Mouse (Mus musculus) forebrain, embryonic 14.5 days (tissue): ENCODE measurements around the gene Dbndd2. TPM values are rescaled to one million over a fixed set of nuclear protein-coding genes. Genes with fewer than 3 reads are reported as not detected.
A peak's percentile ranks its signal among the peaks of the same experiment; 100 is the strongest.

ENCODE experiments used
- ATAC-seq: fragments of 200-750 bp; cut with Nextera tagmentation; 2 replicates; pipeline ENCODE4 v1.8.0; 2017; ENCODE audit warnings: mild to moderate bottlenecking, moderate library complexity
- DNase-seq: peaks from one replicate; pipeline ENCODE4 v3.0.0-alpha.2; 2015; ENCODE audit warnings: low spot score
- H3K27ac ChIP-seq: fragments of 300-500 bp; sonication (generic); 2 replicates; pipeline ENCODE4 v1.5.1; 2014; ENCODE audit warnings: low read depth, mild to moderate bottlenecking, control low read depth, low read length, moderate library complexity
- H3K27me3 ChIP-seq: fragments of 300-500 bp; sonication (generic); replicated peaks from 2 replicates; pipeline ENCODE4 v1.6.1; 2014; ENCODE audit warnings: low read length, control low read depth, mixed read lengths; ENCODE audit not compliant: control insufficient read depth, insufficient read depth
- H3K36me3 ChIP-seq: fragments of 300-500 bp; sonication (generic); 2 replicates; pipeline ENCODE4 v1.6.1; 2014; ENCODE audit warnings: low read length, control low read depth; ENCODE audit not compliant: control insufficient read depth, insufficient read depth
- H3K4me1 ChIP-seq: fragments of 300-500 bp; sonication (generic); 2 replicates; pipeline ENCODE4 v1.6.1; 2014; ENCODE audit warnings: antibody characterized with exemption, low read length, control low read depth; ENCODE audit not compliant: control insufficient read depth, insufficient read depth
- H3K4me2 ChIP-seq: fragments of 300-500 bp; sonication (generic); 2 replicates; pipeline ENCODE4 v1.6.1; 2014; ENCODE audit warnings: mild to moderate bottlenecking, control low read depth, low read length
- H3K4me3 ChIP-seq: fragments of 300-500 bp; sonication (generic); 2 replicates; pipeline ENCODE4 v1.5.1; 2014; ENCODE audit warnings: low read depth, low read length, control low read depth
- H3K9ac ChIP-seq: fragments of 300-500 bp; sonication (generic); 2 replicates; pipeline ENCODE4 v1.6.1; 2014; ENCODE audit warnings: mild to moderate bottlenecking, low read length, control low read depth, moderate library complexity
- H3K9me3 ChIP-seq: fragments of 300-500 bp; sonication (generic); replicated peaks from 2 replicates; pipeline ENCODE4 v1.6.1; 2016; ENCODE audit warnings: low read length, control low read depth, mixed read lengths; ENCODE audit not compliant: control insufficient read depth
- WGBS: fragments of 180-500 bp; shearing (Covaris S2); extraction: QIAGEN DNeasy Blood & Tissue Kit; methylation state at CpG from one replicate; pipeline ENCODE4 v1.1.7; 2014; 5-methylcytosine and 5-hydroxymethylcytosine counted together
- polyA plus RNA-seq: library from polyadenylated mRNA; unstranded; fragments of >200 nt; fragmentation: Nextera tagmentation; extraction: Ambion mirVana; gene quantifications from 2 replicates; pipeline ENCODE4 v1.2.1, GENCODE M21; 2014

Dbndd2 gene
- polyA plus RNA-seq, 1 experiment from 2014 or later: 3.5 TPM

DNA sequence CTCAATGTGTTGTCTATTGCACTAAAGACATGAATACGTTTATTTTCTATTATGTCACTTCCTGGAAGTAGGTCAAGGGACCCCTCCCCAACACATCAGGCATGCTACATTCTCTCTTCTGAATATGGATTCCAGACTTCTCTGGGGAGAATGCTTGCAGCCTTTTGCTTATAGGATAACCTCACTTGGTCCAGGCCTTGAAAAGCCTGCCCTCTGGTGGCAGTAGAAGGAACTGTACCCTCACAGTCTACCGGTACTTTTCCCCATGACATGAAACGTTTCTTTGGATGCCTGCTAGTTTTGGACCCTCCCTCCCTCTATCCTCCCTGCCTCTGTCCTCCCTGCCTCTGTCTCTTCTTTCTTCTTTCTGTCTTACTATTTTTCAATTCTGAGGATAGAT lies 45.3 kb downstream of the Dbndd2 start:
- H3K4me2 ChIP-seq: no peak overlapping the region
- H3K9me3 ChIP-seq: 0 out of 2 replicates have a peak, but pooled peaks cover 2% of the 10 kb centered on the region
- no peak overlapping the region for H3K9ac ChIP-seq
- no peaks in the 10 kb centered on the region for H3K27me3 ChIP-seq
- no peak overlapping the region for H3K4me3 ChIP-seq
- H3K27ac ChIP-seq: no peak overlapping the region
- 7% methylated on average over 3 of the region's 3 CpGs for WGBS
- no peaks in the 10 kb centered on the region for H3K36me3 ChIP-seq
- ATAC-seq (no peak), DNase-seq (peak; percentile 80)
- no peaks in the 10 kb centered on the region for H3K4me1 ChIP-seq

DNA sequence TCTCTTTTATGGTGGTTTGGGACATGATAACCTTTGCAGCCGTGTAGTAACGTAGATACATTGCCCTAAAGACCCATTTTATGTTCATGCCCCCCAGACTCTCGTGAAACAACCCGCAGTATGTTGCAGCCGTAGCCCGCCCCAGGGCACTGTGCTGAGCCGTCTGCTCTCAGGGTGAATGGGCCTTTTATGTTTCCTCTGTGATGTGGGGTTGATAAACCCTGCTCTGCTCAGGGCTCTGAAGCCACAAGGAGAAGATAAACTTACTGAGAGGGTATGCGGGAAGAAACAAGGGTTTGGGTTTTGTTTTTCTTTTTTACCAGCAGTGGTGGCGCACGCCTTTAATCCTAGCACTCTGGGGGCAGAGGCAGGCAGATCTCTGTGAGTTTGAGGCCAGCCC lies 48.4 kb downstream of the Dbndd2 start:
- 75% methylated on average over 10 of the region's 10 CpGs for WGBS
- DNase-seq (no peak), ATAC-seq (no peak)
- Histone ChIP-seq H3K36me3 (no peaks in the 10 kb centered on the region), H3K27me3 (no peaks in the 10 kb centered on the region), H3K4me3 (no peak overlapping the region), H3K4me2 (no peak overlapping the region), H3K9ac (no peak overlapping the region), H3K27ac (no peak overlapping the region), H3K9me3 (no peaks in the 10 kb centered on the region), H3K4me1 (no peaks in the 10 kb centered on the region)

- no peaks in the 10 kb centered on the region for H3K27me3 ChIP-seq
- H3K4me1 ChIP-seq: no peaks in the 10 kb centered on the region
- H3K9ac ChIP-seq: no peak overlapping the region
- 80% methylated on average over 4 of the region's 4 CpGs for WGBS
- ATAC-seq (no peak), DNase-seq (no peak)
- H3K4me3 ChIP-seq: no peak overlapping the region
- H3K4me2 ChIP-seq: no peak overlapping the region
- H3K9me3 ChIP-seq: no peaks in the 10 kb centered on the region
- no peaks in the 10 kb centered on the region for H3K36me3 ChIP-seq
- no peak overlapping the region for H3K27ac ChIP-seq
Measured at GRCm38 (mm10) chr2:164537003-164537402, 51.1 kb downstream of the Dbndd2 start.

DNA sequence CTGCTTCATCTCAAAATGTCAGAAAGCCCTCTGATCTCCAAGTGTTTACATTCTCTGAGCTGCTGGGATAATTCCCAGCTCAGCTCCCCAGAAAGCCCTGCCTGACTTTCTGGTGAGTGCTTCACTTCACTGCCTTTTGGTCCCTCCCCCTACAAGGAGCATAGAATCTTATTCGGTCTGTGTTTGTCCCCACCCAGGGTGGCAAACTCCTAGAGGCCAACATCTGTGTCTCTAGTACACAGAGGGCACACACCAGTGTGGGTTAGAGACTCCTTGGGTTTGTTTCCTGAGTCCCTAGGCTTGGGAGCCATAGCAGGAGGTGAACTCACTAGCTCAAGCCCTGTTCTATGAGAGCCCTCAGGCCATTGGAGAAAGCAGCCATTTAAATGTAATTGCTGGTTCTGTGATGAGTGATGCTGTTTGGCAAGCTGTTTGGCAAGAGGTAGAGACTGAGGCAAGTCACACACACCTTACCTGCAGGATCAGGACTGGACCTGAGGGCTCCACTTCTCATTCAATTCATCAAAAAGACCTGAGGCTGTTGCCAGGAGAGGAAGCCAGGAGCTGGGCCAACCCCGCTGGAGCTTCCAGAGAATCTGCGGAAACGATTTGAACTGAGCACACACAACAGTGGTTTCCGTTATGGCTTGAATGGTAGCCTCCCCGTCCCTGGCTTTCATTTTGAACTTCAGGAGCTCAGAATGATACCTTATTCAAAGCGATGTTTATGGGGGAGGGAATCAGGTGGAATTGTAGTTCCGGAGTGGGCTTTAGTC lies 54.9 kb downstream of the Dbndd2 start:
- 35% methylated on average over 8 of the region's 8 CpGs for whole genome bisulfite sequencing
- no peak for DNase-seq
- Histone ChIP-seq H3K4me1 (no peaks in the 10 kb centered on the region), H3K36me3 (no peaks in the 10 kb centered on the region), H3K9me3 (no peaks in the 10 kb centered on the region), H3K4me3 (no peak overlapping the region), H3K27ac (no peak overlapping the region), H3K9ac (no peak overlapping the region), H3K27me3 (no peaks in the 10 kb centered on the region), H3K4me2 (no peak overlapping the region)
- no peak for ATAC-seq

DNA sequence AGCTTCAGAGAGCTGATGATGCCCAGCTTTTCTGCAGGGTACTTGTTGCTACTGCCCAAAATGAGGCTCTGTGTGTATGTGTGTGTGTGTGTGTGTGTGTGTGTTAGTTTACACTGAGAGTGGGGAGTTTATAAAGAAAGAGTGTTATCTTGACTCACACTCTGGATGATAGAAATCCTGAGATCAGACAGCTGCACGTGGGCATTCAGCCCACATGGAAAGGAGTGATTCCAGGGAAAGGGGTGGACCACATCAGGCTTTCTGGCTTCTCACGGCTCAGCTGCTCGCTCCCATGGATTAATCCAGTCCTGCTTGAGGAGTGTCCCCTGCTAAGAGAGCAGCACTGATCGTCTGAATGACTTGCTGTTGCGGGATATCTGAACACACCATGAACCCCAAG lies 56.2 kb downstream of the Dbndd2 start:
- Histone ChIP-seq H3K27ac (no peak overlapping the region), H3K27me3 (no peaks in the 10 kb centered on the region), H3K9me3 (no peaks in the 10 kb centered on the region), H3K4me2 (no peak overlapping the region), H3K4me3 (no peak overlapping the region), H3K9ac (no peak overlapping the region), H3K36me3 (no peaks in the 10 kb centered on the region), H3K4me1 (no peaks in the 10 kb centered on the region)
- DNase-seq: no peak
- WGBS: 67% methylated on average over 5 of the region's 5 CpGs
- ATAC-seq: no peak

DNA sequence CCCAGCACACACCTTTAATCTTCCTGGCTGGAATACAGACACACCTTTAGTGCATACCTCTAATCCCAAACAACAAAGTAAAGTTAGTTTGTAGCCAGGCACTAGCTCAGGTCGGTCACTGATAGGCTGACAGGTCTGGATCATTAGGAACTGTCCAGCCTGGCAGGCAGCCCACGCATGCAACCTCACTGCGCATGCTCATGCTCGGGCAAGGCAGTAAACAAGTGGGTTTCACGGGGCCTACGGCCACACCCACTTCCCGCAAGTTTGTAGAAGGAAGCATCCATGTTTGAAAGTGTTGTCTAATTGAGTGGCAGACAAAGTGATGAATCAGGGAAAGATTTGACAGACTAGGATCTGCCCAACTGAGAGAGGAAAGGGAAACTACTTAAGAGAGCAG lies 56.7 kb downstream of the Dbndd2 start:
- no peak overlapping the region for H3K27ac ChIP-seq
- H3K4me2 ChIP-seq: no peak overlapping the region
- H3K9ac ChIP-seq: no peak overlapping the region
- no peaks in the 10 kb centered on the region for H3K9me3 ChIP-seq
- no peak overlapping the region for H3K4me3 ChIP-seq
- ATAC-seq: no peak
- no peaks in the 10 kb centered on the region for H3K4me1 ChIP-seq
- WGBS: 84% methylated on average over 7 of the region's 7 CpGs
- no peaks in the 10 kb centered on the region for H3K36me3 ChIP-seq
- H3K27me3 ChIP-seq: no peaks in the 10 kb centered on the region
- DNase-seq: no peak

Other genes with a start within 250 kb of the Dbndd2 start
- gene Svs2, start 247.6 kb upstream of the Dbndd2 start, polyA plus RNA-seq: not detected in 2 replicates
- gene Svs3b, start 229.5 kb upstream of the Dbndd2 start, polyA plus RNA-seq: not detected in 2 replicates
- gene Svs4, start 207.6 kb upstream of the Dbndd2 start, polyA plus RNA-seq: not detected in 2 replicates
- not detected in 2 replicates for gene Svs3a, start 196.8 kb upstream of the Dbndd2 start, polyA plus RNA-seq
- gene Svs6, start 169.4 kb upstream of the Dbndd2 start, polyA plus RNA-seq: not detected in 2 replicates
- not detected in 2 replicates for gene Svs5, start 153.4 kb upstream of the Dbndd2 start, polyA plus RNA-seq
- not detected in 2 replicates for gene Slpi, start 97.0 kb upstream of the Dbndd2 start, polyA plus RNA-seq
- gene Rbpjl, start 83.0 kb upstream of the Dbndd2 start, polyA plus RNA-seq: 0.06 TPM in 1 of 2 replicates, not detected in the other
- 0.08 and 0.10 TPM in 2 replicates for gene Matn4, start 80.9 kb upstream of the Dbndd2 start, polyA plus RNA-seq
- 3.9 and 4.2 TPM in 2 replicates for gene Sdc4, start 42.2 kb upstream of the Dbndd2 start, polyA plus RNA-seq
- gene Sys1, start 29.1 kb upstream of the Dbndd2 start, polyA plus RNA-seq: 76.3 and 86.6 TPM in 2 replicates
- gene Gm20458, start 25.1 kb upstream of the Dbndd2 start, polyA plus RNA-seq: 6.2 and 8.9 TPM in 2 replicates
- gene Trp53tg5, start 12.4 kb upstream of the Dbndd2 start, polyA plus RNA-seq: not detected in 2 replicates
- gene Pigt, start 11.4 kb downstream of the Dbndd2 start, polyA plus RNA-seq: 66.8 and 72.2 TPM in 2 replicates
- 5.2 and 5.8 TPM in 2 replicates for gene Wfdc2, start 76.3 kb downstream of the Dbndd2 start, polyA plus RNA-seq
- gene Spint3, start 87.4 kb downstream of the Dbndd2 start, polyA plus RNA-seq: not detected in 2 replicates
- gene Wfdc6a, start 99.3 kb downstream of the Dbndd2 start, polyA plus RNA-seq: not detected in 2 replicates
- not detected in 2 replicates for gene Eppin, start 107.5 kb downstream of the Dbndd2 start, polyA plus RNA-seq
- not detected in 2 replicates for gene Wfdc6b, start 127.4 kb downstream of the Dbndd2 start, polyA plus RNA-seq
- not detected in 2 replicates for gene Wfdc8, start 127.5 kb downstream of the Dbndd2 start, polyA plus RNA-seq
- not detected in 2 replicates for gene Wfdc16, start 152.7 kb downstream of the Dbndd2 start, polyA plus RNA-seq
- not detected in 2 replicates for gene Wfdc10, start 169.9 kb downstream of the Dbndd2 start, polyA plus RNA-seq
- gene Wfdc9, start 170.5 kb downstream of the Dbndd2 start, polyA plus RNA-seq: not detected in 2 replicates
- gene Wfdc11, start 188.0 kb downstream of the Dbndd2 start, polyA plus RNA-seq: not detected in 2 replicates
- gene Wfdc13, start 199.0 kb downstream of the Dbndd2 start, polyA plus RNA-seq: not detected in 2 replicates
- gene Spint4, start 212.4 kb downstream of the Dbndd2 start, polyA plus RNA-seq: not detected in 2 replicates
- not detected in 2 replicates for gene Spint5, start 229.2 kb downstream of the Dbndd2 start, polyA plus RNA-seq